Mouse (Mus musculus) testis, adult 2 months (tissue): ENCODE measurements around the gene P4ha1.

Source experiments
- CTCF ChIP-seq: fragments of 200-500 bp; IDR thresholded peaks from 2 replicates; pipeline ENCODE4 v1.5.1; 2012; ENCODE audit warnings: low read depth, mild to moderate bottlenecking, inconsistent platforms, low read length, moderate library complexity; ENCODE audit not compliant: control insufficient read depth, insufficient read depth, insufficient replicate concordance
- POLR2A ChIP-seq: fragments of 200-500 bp; IDR thresholded peaks from 2 replicates; pipeline ENCODE4 v1.6.1; 2012; ENCODE audit warnings: low read depth, mild to moderate bottlenecking, inconsistent platforms, low read length, moderate library complexity; ENCODE audit not compliant: control insufficient read depth

DNA sequence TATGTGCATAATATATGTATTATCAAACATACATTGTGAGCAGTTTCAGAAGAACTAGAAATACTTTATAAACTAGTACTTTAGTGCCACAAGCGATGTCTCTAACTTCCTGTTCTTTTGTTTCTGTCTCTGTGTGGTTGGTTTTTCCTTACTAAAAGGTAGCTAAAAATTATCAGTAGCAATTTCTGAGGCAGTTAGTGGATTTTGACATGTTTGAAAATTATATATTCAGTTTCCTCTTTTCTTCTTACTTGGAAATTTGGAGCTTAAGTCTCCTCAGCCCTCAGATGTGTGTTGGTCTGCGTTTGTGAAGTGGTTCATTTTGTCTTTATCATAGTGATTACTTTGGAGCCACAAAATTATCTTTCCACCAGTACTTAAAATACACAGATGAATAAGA is 26.4 kb downstream of the P4ha1 start:
- TF ChIP-seq CTCF (no peak), POLR2A (no peak)
